Mouse (Mus musculus): ENCODE results near the gene Tmem121. TPM values are rescaled to one million over a fixed set of nuclear protein-coding genes. Genes with fewer than 3 reads are reported as not detected.
"Not testable (repeated sequence)": the region's sequence is repeated elsewhere in the genome, so short reads cannot be mapped to it uniquely, and the experiment has no call there.

Tmem121 gene
- polyA plus RNA-seq, 1 experiment from 2014 or later: 24.5 TPM

GRCm38 (mm10) chr12:113227970-113228593, 42.4 kb downstream of the Tmem121 start:
- H3K27me3 ChIP-seq (ENCODE audit: control insufficient read depth, insufficient read depth, low read length): no peaks in the 10 kb centered on the region
- no peaks in the 10 kb centered on the region for H3K36me3 ChIP-seq (ENCODE audit: control insufficient read depth, insufficient read depth, low read length)
- ATAC-seq (ENCODE audit: low FRiP score, low TSS enrichment) (no peak), DNase-seq (no peak)
- 77% methylated on average over 6 of the region's 6 CpGs for WGBS
- H3K9me3 ChIP-seq (ENCODE audit: control insufficient read depth, low read length): no peaks in the 10 kb centered on the region
- no peak overlapping the region for H3K9ac ChIP-seq (replicated peaks; ENCODE audit: low read length)
- no peak overlapping the region for H3K4me3 ChIP-seq (replicated peaks; ENCODE audit: low read depth, low read length)
- no peaks in the 10 kb centered on the region for H3K4me1 ChIP-seq (ENCODE audit: control insufficient read depth, insufficient read depth, low read length)
- no peak overlapping the region for H3K4me2 ChIP-seq (ENCODE audit: low read length)
- no peak overlapping the region for H3K27ac ChIP-seq (replicated peaks; ENCODE audit: low read depth, low read length)

GRCm38 (mm10) chr12:113230741-113231140, 45.0 kb downstream of the Tmem121 start:
- Histone ChIP-seq H3K36me3 (ENCODE audit: control insufficient read depth, insufficient read depth, low read length) (no peaks in the 10 kb centered on the region), H3K27me3 (ENCODE audit: control insufficient read depth, insufficient read depth, low read length) (no peaks in the 10 kb centered on the region), H3K27ac (replicated peaks; ENCODE audit: low read depth, low read length) (no peak overlapping the region), H3K4me3 (replicated peaks; ENCODE audit: low read depth, low read length) (no peak overlapping the region), H3K9me3 (ENCODE audit: control insufficient read depth, low read length) (no peaks in the 10 kb centered on the region), H3K4me2 (ENCODE audit: low read length) (no peak overlapping the region), H3K4me1 (ENCODE audit: control insufficient read depth, insufficient read depth, low read length) (no peaks in the 10 kb centered on the region), H3K9ac (replicated peaks; ENCODE audit: low read length) (no peak overlapping the region)
- ATAC-seq (ENCODE audit: low FRiP score, low TSS enrichment): no peak
- DNase-seq: no peak
- 86% methylated on average over 4 of the region's 4 CpGs for WGBS

- not testable (repeated sequence) for H3K27ac ChIP-seq (replicated peaks; ENCODE audit: low read depth, low read length); DNase-seq; H3K36me3 ChIP-seq (ENCODE audit: control insufficient read depth, insufficient read depth, low read length); H3K4me2 ChIP-seq (ENCODE audit: low read length); H3K9me3 ChIP-seq (ENCODE audit: control insufficient read depth, low read length); ATAC-seq (ENCODE audit: low FRiP score, low TSS enrichment); H3K4me3 ChIP-seq (replicated peaks; ENCODE audit: low read depth, low read length); H3K9ac ChIP-seq (replicated peaks; ENCODE audit: low read length); H3K4me1 ChIP-seq (ENCODE audit: control insufficient read depth, insufficient read depth, low read length); H3K27me3 ChIP-seq (ENCODE audit: control insufficient read depth, insufficient read depth, low read length)
- 88% methylated on average over 6 of the region's 6 CpGs for WGBS
These were observed 46.0 kb downstream of the Tmem121 start for GRCm38 (mm10) chr12:113231551-113232263.

GRCm38 (mm10) chr12:113232264-113232750, 46.6 kb downstream of the Tmem121 start:
- not testable (repeated sequence) for H3K4me1 ChIP-seq (ENCODE audit: control insufficient read depth, insufficient read depth, low read length); ATAC-seq (ENCODE audit: low FRiP score, low TSS enrichment); H3K27me3 ChIP-seq (ENCODE audit: control insufficient read depth, insufficient read depth, low read length)

More at GRCm38 (mm10) chr12:113232264-113232750, 46.6 kb downstream of the Tmem121 start:
- not testable (repeated sequence) for H3K4me2 ChIP-seq (ENCODE audit: low read length); H3K9me3 ChIP-seq (ENCODE audit: control insufficient read depth, low read length); H3K4me3 ChIP-seq (replicated peaks; ENCODE audit: low read depth, low read length); DNase-seq; H3K9ac ChIP-seq (replicated peaks; ENCODE audit: low read length); H3K27ac ChIP-seq (replicated peaks; ENCODE audit: low read depth, low read length); H3K36me3 ChIP-seq (ENCODE audit: control insufficient read depth, insufficient read depth, low read length)
- 55% methylated on average over 1 of the region's 1 CpGs for WGBS

Other genes with a start within 250 kb of the Tmem121 start
- 53.2 and 59.4 TPM in 2 replicates for gene Nudt14, start 243.8 kb upstream of the Tmem121 start, polyA plus RNA-seq (2014; fragmentation: Nextera tagmentation; extraction: Ambion mirVana)
- 49.8 and 54.3 TPM in 2 replicates for gene Btbd6, start 209.4 kb upstream of the Tmem121 start, polyA plus RNA-seq (2014; fragmentation: Nextera tagmentation; extraction: Ambion mirVana)
- 37.7 and 55.1 TPM in 2 replicates for gene Brf1, start 185.2 kb upstream of the Tmem121 start, polyA plus RNA-seq (2014; fragmentation: Nextera tagmentation; extraction: Ambion mirVana)
- gene Pacs2, start 171.4 kb upstream of the Tmem121 start, polyA plus RNA-seq (2014; fragmentation: Nextera tagmentation; extraction: Ambion mirVana): 28.7 and 32.5 TPM in 2 replicates
- 0.43 TPM in 1 of 2 replicates, not detected in the other for gene Tex22, start 111.4 kb upstream of the Tmem121 start, polyA plus RNA-seq (2014; fragmentation: Nextera tagmentation; extraction: Ambion mirVana)
- gene Mta1, start 87.7 kb upstream of the Tmem121 start, polyA plus RNA-seq (2014; fragmentation: Nextera tagmentation; extraction: Ambion mirVana): 20.8 and 22.0 TPM in 2 replicates
- 297 and 329 TPM in 2 replicates for gene Crip2, start 45.7 kb upstream of the Tmem121 start, polyA plus RNA-seq (2014; fragmentation: Nextera tagmentation; extraction: Ambion mirVana)
- gene Crip1, start 39.6 kb upstream of the Tmem121 start, polyA plus RNA-seq (2014; fragmentation: Nextera tagmentation; extraction: Ambion mirVana): 16.5 and 26.8 TPM in 2 replicates
- 11.9 and 14.1 TPM in 2 replicates for gene Tedc1, start 29.5 kb upstream of the Tmem121 start, polyA plus RNA-seq (2014; fragmentation: Nextera tagmentation; extraction: Ambion mirVana)